Mouse (Mus musculus) ES-CJ7 (cell line): ENCODE data around the gene Tk2.

Experiments
- DNase-seq: peaks from one replicate; pipeline ENCODE4 v3.0.0; 2011; ENCODE audit warnings: low read depth, low spot score

Gene Tk2

DNA sequence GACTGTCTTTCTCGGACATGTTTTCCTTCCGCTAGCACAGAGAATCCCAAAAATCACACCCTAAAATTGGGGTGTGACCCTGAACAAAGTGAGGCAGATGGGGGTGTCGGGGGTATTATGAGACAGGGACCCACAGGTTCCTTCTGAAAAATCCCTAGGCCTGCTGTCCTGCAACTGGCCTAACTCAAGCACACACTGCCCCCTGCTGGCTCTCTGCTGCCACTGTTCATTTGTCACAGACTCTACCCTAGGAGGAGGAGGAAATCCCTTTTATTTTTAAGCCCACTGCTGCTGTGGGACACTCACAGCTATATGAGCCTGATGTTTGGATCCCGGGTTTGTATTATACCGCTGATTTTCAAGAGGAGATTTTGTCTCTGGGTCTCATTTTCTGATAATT lies 28.6 kb downstream of the Tk2 start:
- DNase-seq, result peak; percentile 87

- DNase-seq, result peak; percentile 85
Measured at GRCm38 (mm10) chr8:104219079-104219478, 29.3 kb downstream of the Tk2 start.

GRCm38 (mm10) chr8:104217601-104218000 lies 30.8 kb downstream of the Tk2 start:
- DNase-seq, result no peak

DNA sequence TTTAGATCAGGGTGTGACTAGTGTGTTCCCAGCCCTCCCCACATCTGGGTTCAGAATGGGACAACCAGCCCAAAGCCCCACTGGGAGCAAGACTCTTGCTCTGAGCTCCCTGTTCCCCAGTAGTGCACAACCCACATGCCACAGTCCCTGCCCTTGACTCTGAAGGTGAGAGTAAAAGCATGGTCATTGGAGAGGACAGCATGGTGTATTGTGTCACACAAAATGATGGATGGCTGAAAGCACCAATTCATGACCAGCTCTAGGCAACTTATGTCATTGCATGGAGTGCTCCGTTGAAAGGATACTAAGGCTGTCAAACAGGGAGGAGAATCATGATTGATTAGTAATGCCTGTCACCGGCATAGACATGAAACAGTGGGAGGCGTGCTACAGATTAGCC lies 43.1 kb downstream of the Tk2 start:
- no peak for DNase-seq

- no peak for DNase-seq
Measured at GRCm38 (mm10) chr8:104202320-104202719, 46.0 kb downstream of the Tk2 start.

GRCm38 (mm10) chr8:104201622-104202021 lies 46.7 kb downstream of the Tk2 start:
- no peak for DNase-seq

DNA sequence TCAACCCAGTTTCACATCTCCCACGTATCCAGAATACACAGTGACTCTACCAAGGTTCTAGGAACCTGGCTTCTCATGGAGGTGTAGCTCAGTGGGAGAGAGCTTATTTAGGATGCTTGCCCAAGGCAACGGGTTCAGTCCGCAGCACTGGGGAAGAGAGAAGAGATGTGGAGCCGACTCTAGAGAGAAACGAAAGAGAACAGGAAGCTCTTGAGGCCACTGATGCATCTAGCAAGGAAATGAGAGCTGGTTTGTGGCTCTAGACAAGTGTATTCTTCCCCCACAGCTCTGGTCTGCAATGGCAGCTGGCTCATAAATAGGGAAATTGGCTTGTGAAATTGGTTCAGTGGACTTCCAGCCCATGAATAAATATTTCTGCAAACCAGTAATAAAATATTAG lies 48.6 kb downstream of the Tk2 start:
- DNase-seq, result no peak

GRCm38 (mm10) chr8:104191496-104191895 lies 56.9 kb downstream of the Tk2 start:
- no peak for DNase-seq

GRCm38 (mm10) chr8:104190777-104191468 lies 57.4 kb downstream of the Tk2 start:
- DNase-seq, result no peak

GRCm38 (mm10) chr8:104188459-104188858 lies 59.9 kb downstream of the Tk2 start:
- no peak for DNase-seq

DNA sequence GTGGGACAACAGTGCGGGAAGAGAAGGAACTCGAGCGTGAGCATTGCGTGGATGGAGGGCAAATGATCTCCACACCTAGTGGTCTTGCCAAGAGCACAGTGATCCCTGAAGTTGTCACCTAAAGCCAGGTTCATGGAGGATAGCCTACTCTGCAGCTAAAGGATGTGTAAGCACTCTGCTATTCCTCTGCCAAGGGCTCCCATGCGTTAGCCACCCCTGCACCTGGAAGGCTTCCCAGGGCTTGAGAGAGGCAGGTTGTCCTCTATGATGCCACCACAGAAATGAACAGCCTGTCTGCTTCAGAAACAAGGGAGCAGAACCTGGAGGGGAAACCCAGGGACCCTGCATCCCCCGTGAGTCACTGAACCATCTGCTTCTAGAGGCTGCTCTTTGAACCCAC lies 60.7 kb downstream of the Tk2 start:
- no peak for DNase-seq

- no peak for DNase-seq
Measured at GRCm38 (mm10) chr8:104186827-104187226, 61.5 kb downstream of the Tk2 start.

DNA sequence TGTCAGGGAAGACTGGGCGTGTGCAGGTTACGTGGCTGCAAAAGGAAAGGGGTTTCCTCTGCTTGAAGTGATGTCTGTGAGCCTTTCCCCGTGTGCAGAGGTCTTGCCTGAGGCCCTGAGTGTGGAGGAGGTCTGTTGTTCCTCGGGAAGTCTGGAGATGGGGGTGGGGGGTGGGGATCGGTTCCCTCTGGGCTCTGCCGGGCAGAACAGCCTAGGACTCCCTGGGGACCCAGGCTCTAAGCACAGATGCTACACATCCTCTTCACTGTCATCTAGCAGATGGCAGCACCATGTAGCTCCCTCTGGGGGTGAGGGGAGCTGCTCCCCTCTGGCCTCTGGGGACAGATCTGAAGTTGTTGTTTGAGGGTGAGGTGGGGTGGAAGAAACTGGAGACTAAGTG lies 63.5 kb downstream of the Tk2 start:
- no peak for DNase-seq

DNA sequence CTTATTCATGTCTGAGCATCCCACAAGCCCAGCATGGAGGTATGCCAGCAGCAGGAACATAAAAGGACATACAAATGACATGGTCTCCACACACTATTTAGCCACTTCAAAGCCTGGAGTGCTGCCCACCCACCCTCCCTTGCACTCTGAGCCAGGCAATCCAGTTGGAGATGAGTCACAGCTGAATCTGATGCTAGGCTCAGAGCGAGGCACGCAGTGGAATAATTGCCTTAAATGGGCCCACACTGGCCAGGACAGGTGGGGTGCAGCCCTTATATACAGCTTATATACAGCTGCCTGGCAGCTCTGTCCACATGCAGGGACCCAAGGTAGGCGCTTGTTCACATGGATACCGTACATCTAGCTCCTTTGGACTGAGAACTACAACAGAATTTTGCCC lies 71.3 kb downstream of the Tk2 start:
- DNase-seq, result no peak
